Mouse (Mus musculus): ENCODE measurements around the gene Nmt1.

Gene Nmt1

GRCm38 (mm10) chr11:103006286-103007000 is 21.5 kb upstream of the Nmt1 start:
- no peak for DNase-seq

- DNase-seq: no peak
These were observed 21.0 kb upstream of the Nmt1 start for GRCm38 (mm10) chr11:103007001-103007340.

- no peak for DNase-seq
These were observed 19.4 kb upstream of the Nmt1 start for GRCm38 (mm10) chr11:103008558-103008957.

GRCm38 (mm10) chr11:103009208-103009607 is 18.8 kb upstream of the Nmt1 start:
- peak in 1 of 2 experiments; percentile 57 for DNase-seq

- no peak for DNase-seq
These were observed 17.4 kb upstream of the Nmt1 start for GRCm38 (mm10) chr11:103010454-103011205.

GRCm38 (mm10) chr11:103011206-103011497 is 16.8 kb upstream of the Nmt1 start:
- DNase-seq: no peak

GRCm38 (mm10) chr11:103015881-103016825 is 11.8 kb upstream of the Nmt1 start:
- DNase-seq: no peak

GRCm38 (mm10) chr11:103016930-103017329 is 11.1 kb upstream of the Nmt1 start:
- peak; percentile 98 to 100 for DNase-seq

- peak; percentile 51 for DNase-seq
These were observed 10.3 kb upstream of the Nmt1 start for GRCm38 (mm10) chr11:103017661-103018060.

GRCm38 (mm10) chr11:103018860-103019259 is 9.1 kb upstream of the Nmt1 start:
- no peak for DNase-seq

- DNase-seq: no peak
These were observed 8.7 kb upstream of the Nmt1 start for GRCm38 (mm10) chr11:103019325-103019724.

- DNase-seq: no peak
These were observed 7.2 kb upstream of the Nmt1 start for GRCm38 (mm10) chr11:103020713-103021335.

GRCm38 (mm10) chr11:103023974-103024373 is 4.0 kb upstream of the Nmt1 start:
- no peak for DNase-seq

GRCm38 (mm10) chr11:103026901-103027300 is 1.1 kb upstream of the Nmt1 start:
- peak in 1 of 2 experiments; percentile 49 for DNase-seq

GRCm38 (mm10) chr11:103027570-103028175 is 317 bp upstream of the Nmt1 start:
- no peak for DNase-seq

GRCm38 (mm10) chr11:103033030-103033429 is 5.0 kb downstream of the Nmt1 start:
- DNase-seq: peak in 1 of 2 experiments; percentile 35

GRCm38 (mm10) chr11:103035007-103035406 is 7.0 kb downstream of the Nmt1 start:
- DNase-seq: no peak

GRCm38 (mm10) chr11:103036881-103037465 is 9.0 kb downstream of the Nmt1 start:
- DNase-seq: peak in 1 of 2 experiments; percentile 31

GRCm38 (mm10) chr11:103038037-103038436 is 10.0 kb downstream of the Nmt1 start:
- DNase-seq: no peak

- no peak for DNase-seq
These were observed 14.8 kb downstream of the Nmt1 start for GRCm38 (mm10) chr11:103042828-103043227.

GRCm38 (mm10) chr11:103043982-103044381 is 16.0 kb downstream of the Nmt1 start:
- no peak for DNase-seq

GRCm38 (mm10) chr11:103046286-103046685 is 18.3 kb downstream of the Nmt1 start:
- no peak for DNase-seq
